Mouse (Mus musculus) kidney, embryonic 16.5 days (tissue): ENCODE data around the gene Eps15. TPM values are rescaled to one million over a fixed set of nuclear protein-coding genes. Genes with fewer than 3 reads are reported as not detected.

Source experiments
- polyA plus RNA-seq: library from polyadenylated mRNA; unstranded; fragments of >200 nt; fragmentation: Nextera tagmentation; extraction: Ambion mirVana; gene quantifications from 2 replicates; pipeline ENCODE4 v1.2.1, GENCODE M21; 2015

Eps15 gene
- polyA plus RNA-seq, 1 experiment from 2014 or later: 36.3 TPM

Other genes with a start within 250 kb of the Eps15 start
- gene Osbpl9, start 78.0 kb upstream of the Eps15 start, polyA plus RNA-seq: 75.7 and 77.6 TPM in 2 replicates
- gene Calr4, start 45.8 kb upstream of the Eps15 start, polyA plus RNA-seq: 0.18 and 0.54 TPM in 2 replicates
- gene Ttc39a, start 126.4 kb downstream of the Eps15 start, polyA plus RNA-seq: 4.8 and 6.0 TPM in 2 replicates
- gene Rnf11, start 204.5 kb downstream of the Eps15 start, polyA plus RNA-seq: 29.0 and 29.3 TPM in 2 replicates